Mouse (Mus musculus): Measurements from ENCODE around the gene Zfp2. TPM values are rescaled to one million over a fixed set of nuclear protein-coding genes. Genes with fewer than 3 reads are reported as not detected.

Gene Zfp2
- polyA plus RNA-seq, 1 experiment from 2014 or later = 55.8 TPM

Other genes with a start within 250 kb of the Zfp2 start
- 72.1 and 81.7 TPM in 2 replicates for gene Zfp354c, start 88.4 kb downstream of the Zfp2 start, polyA plus RNA-seq (2014; fragmentation: Nextera tagmentation; extraction: Ambion mirVana)
- gene Zfp879, start 74.6 kb downstream of the Zfp2 start, polyA plus RNA-seq (2014; fragmentation: Nextera tagmentation; extraction: Ambion mirVana) = 1.4 and 2.3 TPM in 2 replicates
- gene Grm6, start 65.5 kb downstream of the Zfp2 start, polyA plus RNA-seq (2014; fragmentation: Nextera tagmentation; extraction: Ambion mirVana) = not detected in 2 replicates
- gene Zfp454, start 28.5 kb downstream of the Zfp2 start, polyA plus RNA-seq (2014; fragmentation: Nextera tagmentation; extraction: Ambion mirVana) = 10.8 and 13.8 TPM in 2 replicates
- 5.0 TPM in 2 replicates for gene Zfp354b, start 15.5 kb upstream of the Zfp2 start, polyA plus RNA-seq (2014; fragmentation: Nextera tagmentation; extraction: Ambion mirVana)
- not detected in 2 replicates for gene 4933414I15Rik, start 27.6 kb upstream of the Zfp2 start, polyA plus RNA-seq (2014; fragmentation: Nextera tagmentation; extraction: Ambion mirVana)
- not detected in 2 replicates for gene Prop1, start 37.6 kb upstream of the Zfp2 start, polyA plus RNA-seq (2014; fragmentation: Nextera tagmentation; extraction: Ambion mirVana)
- not detected in 2 replicates for gene Olfr1378, start 50.4 kb upstream of the Zfp2 start, polyA plus RNA-seq (2014; fragmentation: Nextera tagmentation; extraction: Ambion mirVana)
- not detected in 2 replicates for gene Olfr1377, start 65.8 kb upstream of the Zfp2 start, polyA plus RNA-seq (2014; fragmentation: Nextera tagmentation; extraction: Ambion mirVana)
- not detected in 2 replicates for gene Olfr51, start 87.4 kb upstream of the Zfp2 start, polyA plus RNA-seq (2014; fragmentation: Nextera tagmentation; extraction: Ambion mirVana)
- gene Olfr54, start 98.1 kb upstream of the Zfp2 start, polyA plus RNA-seq (2014; fragmentation: Nextera tagmentation; extraction: Ambion mirVana) = not detected in 2 replicates
- gene Olfr1375, start 131.9 kb upstream of the Zfp2 start, polyA plus RNA-seq (2014; fragmentation: Nextera tagmentation; extraction: Ambion mirVana) = not detected in 2 replicates
- 13.9 and 16.0 TPM in 2 replicates for gene Zfp354a, start 143.1 kb upstream of the Zfp2 start, polyA plus RNA-seq (2014; fragmentation: Nextera tagmentation; extraction: Ambion mirVana)

Data from neural tube, embryonic 14.5 days (tissue).